Mouse (Mus musculus) monocyte, adult 5-6 weeks (primary cell): Measurements from ENCODE around the gene Il1rapl2. TPM values are rescaled to one million over a fixed set of nuclear protein-coding genes. Genes with fewer than 3 reads are reported as not detected.
"Not testable (repeated sequence)": the region's sequence is repeated elsewhere in the genome, so short reads cannot be mapped to it uniquely, and the experiment has no call there.

Experiments used
- ATAC-seq: fragments of 153-309, 156-312 bp; replicated peaks from 2 replicates; pipeline ENCODE4 v1.8.0; 2017; ENCODE audit warnings: mild to moderate bottlenecking; ENCODE audit not compliant: low TSS enrichment, insufficient number of reproducible peaks, severe bottlenecking, poor library complexity, low FRiP score
- total RNA-seq: library from RNA; stranded (forward); fragments of 200-1000, 200-491, 200-594 nt; gene quantifications from 3 replicates; pipeline ENCODE4 v1.2.3, GENCODE M21; 2017

The Il1rapl2 gene
- total RNA-seq, 1 experiment from 2014 or later, result not detected

DNA sequence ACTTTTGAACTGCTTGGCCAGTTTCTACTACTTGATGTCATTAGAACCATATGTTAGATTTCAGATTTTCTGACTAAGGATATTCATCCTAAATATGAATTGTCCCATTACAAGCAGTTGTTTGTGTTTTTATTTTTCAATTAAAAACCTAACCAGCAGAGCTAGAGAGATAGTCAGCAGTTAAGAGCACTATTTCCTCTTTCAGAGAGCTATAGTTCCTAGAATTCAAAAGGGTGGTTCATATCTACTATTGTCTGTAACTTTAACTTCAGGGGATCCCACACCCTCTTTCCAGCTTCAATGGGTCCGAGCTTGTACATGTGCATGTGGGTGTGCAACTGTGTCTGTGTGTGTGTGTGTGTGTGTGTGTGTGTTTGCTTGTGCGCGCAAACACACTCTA, 472.7 kb downstream of the Il1rapl2 start:
- no peak for ATAC-seq

DNA sequence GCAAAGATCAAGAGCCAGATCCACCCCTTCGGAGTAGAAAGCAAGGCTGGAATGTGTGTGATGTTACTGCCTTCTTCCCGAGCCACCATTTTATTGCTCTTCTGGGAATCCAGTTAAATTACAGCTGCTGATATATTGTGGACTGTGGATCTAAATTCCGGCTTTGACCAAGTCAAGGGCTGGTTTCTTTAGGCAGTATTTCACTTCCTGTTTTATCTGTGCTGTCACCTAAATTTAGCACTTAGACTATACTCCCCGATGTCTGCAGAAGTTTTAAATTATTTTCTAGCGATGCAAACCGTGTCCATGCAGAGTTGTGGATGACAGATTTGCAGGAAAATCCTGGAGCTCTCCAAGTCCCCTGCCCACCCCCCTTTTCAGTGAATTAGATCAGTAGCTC, 533.5 kb downstream of the Il1rapl2 start:
- ATAC-seq, result no peak

DNA sequence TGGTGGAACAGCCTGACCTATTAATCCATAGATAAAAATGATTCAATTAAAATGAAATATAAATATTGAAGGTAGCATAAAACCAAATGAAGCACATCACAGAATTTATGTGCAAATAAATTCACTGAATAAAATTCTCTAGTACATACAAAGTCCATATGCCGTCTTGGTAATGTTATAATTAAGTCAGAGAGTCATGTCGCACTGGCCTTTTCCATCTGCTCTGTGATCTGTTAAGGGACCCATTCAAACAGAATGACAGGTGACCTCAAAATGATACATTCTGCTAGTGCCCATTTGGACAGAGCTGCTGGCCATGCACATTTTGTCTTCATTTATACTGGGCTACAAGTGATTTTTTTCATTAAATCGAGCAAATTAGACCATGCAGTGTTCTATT, 534.3 kb downstream of the Il1rapl2 start:
- no peak for ATAC-seq

DNA sequence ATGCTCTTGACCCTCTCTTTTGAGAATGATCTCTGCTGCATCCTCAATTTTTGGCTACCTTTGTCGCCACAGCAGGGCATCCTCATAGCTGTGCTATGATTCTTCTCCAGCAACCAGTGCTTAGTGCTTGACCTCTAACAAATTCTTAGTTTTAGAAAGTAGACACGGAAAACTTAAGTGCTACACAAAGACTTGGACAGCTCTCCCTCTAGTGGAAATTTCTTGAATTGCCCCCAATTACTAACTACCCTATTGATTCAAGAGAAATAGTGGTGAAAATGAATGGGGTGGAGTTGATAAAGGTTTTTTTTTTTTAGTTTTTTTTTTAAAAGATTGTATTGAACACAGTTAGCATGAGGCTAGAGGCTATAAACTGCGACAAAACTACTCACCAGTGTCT, 599.7 kb downstream of the Il1rapl2 start:
- ATAC-seq, result no peak

DNA sequence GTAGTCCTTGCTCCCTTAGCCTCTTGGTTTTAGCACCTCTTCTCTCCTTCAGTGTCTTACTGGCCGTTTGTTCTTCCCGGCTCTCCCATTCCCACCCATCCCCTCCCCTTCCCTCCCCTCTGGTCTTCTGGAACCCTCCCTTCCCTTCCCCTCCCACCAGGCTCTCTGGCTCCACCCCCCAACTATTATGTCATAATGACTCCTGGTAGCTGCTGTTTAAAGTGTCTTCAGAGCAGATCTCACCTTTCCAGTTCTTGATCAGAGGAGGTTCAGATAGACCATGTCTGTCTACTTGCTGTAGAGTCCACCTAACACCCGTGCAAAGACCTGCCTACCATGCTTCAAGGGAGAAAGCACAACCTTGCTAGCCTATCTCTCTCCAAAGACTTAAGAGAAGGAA, 639.1 kb downstream of the Il1rapl2 start, which contains the start of gene Tex13a:
Gene Tex13a (minus strand): TSS at position 101 of the 400 bp plus-strand sequence.
- ATAC-seq, result no peak

DNA sequence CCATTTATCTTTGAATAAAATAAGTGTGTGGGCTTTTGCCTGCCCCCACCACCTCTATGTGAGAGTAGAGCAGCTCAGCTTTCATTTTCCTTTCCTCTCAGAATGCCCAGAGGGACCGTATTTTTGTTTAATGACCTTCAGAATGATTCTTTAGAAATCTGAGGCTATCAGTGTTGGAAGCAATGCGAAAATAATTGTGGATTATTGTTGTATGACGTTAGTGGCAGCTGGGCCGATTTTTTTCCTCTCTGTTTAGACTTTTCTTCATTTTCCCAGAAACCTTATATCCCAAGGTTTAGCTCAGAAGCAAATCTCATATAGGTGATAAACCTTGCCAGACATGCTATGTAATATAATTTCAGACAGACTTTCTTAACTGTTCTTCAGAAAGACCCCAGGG, 664.2 kb downstream of the Il1rapl2 start:
- ATAC-seq, result no peak

DNA sequence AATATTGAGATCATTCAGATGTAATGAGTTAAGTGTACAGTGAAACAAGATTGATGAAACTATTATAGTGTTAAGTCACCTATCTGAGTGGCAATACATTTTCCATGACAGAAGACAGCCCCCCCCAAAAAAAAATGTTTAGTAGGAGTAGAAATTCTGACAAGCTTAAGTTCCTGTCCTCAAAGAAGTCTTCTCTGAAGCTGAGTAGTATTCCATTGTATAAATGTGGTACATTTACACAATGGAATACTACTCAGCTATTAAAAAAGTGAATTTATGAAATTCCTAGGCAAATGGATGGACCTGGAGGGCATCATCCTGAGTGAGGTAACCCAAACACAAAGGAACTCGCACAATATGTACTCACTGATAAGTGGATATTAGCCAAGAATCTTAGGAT, 778.3 kb downstream of the Il1rapl2 start:
- not testable (repeated sequence) for ATAC-seq

DNA sequence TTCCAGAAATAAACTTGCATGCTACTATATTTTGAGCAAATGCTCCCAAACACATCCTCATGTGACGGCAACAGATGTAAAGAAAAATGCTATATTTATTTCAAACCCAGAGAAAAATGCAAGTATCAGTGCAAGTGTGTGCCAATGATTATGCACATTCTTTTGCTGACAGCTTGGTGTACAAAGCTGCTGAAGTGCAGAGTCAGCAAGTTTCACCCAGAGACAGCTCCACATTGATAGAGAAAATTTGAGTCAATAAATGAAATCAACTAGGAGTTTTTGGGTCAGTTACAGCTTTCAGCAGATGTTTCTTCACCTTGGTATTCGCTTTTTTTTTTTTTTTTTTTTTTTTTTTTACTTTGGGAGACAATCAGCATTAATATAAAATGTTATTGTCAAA, 863.4 kb downstream of the Il1rapl2 start:
- no peak for ATAC-seq

DNA sequence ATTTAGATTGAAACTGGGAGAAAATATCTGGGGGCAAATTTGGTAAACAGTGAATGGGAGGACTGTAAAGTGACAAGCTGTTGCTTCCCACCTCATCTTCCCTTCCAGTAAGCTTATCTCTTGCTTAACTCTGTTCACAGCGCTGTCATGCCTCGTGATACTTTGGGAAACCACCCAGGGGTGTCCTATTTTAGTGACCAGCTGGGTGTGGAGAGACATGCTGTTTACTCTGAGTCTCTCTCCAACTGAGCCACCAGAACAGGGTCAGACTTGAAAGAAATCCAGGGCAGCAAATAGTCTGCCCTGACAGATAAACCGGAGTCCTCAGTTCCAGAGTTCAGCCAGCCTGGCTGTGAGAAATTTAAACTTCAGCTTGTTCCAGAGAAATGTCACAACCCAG, 867.5 kb downstream of the Il1rapl2 start:
- ATAC-seq, result no peak

DNA sequence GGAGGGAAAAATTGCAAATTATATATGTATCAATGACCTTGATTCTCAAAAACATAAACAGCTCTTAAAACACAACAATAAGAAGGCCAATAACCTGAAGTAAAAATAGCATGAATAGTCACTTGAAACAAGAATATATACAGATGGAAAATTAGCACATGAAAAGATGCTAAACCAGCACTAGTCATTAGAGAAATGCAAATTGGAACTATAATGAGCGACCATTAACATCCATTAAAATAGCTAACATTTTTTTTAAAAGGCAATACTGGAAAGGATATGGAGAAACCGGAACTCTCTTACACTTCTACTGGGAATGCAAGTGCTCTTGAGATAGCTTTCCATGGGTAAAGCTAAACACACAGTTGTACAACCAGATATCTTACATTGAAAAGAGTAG, 879.4 kb downstream of the Il1rapl2 start:
- ATAC-seq, result no peak

DNA sequence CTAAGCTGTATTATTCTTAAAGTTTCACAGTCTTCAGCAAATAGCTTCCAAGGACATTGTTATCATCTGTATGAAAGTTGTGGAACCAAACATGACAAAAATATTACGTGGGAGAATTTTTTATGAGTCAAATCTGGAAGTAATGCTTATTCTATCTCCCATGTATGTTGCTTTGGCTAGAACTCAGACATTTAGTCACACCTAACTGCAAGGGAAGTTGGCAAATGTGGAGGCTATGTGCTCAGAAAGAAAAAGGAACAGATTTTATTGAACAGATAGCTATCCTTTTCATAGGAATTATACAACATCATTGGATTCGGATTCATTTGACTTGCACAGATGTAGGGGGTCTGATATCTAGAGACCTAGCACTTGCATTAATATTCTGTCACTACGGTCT, 908.1 kb downstream of the Il1rapl2 start:
- ATAC-seq, result no peak

DNA sequence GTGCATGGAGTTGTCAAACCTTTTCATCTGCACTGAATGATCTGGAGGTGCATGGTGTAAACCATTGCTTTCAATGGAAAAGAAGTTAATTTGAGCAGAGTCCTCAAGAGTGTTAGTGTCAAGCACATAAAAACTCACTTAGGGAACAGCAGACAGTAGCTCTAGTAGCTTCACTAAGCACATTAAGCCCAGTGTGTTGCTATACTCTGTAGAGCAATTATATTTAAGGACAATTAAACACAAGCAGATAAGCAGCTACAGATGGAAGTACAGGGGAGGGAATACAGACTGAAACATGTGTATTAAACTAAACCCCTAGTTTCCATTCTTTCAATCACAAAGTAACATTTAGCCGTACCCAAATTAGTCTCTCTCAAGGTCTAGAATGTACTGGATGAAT, 930.1 kb downstream of the Il1rapl2 start:
- ATAC-seq, result no peak

DNA sequence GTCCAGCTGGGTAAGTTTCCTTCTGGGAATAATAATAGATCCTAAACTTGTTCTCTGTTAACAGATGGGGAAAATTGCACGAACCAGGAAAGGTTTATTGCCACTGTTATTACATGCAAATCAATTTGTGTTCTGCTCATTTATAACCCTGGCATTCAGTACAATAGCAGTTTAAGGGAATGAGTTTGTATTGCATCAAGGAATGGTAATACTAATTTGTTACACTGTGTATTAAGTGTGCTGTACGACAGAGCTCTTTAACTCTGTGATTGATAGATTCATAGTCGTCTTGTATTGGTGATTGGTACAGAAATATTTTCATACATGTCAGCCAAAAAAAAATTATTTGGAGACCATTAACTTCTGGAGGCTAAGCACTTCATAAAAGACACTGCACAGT, 934.6 kb downstream of the Il1rapl2 start:
- no peak for ATAC-seq

DNA sequence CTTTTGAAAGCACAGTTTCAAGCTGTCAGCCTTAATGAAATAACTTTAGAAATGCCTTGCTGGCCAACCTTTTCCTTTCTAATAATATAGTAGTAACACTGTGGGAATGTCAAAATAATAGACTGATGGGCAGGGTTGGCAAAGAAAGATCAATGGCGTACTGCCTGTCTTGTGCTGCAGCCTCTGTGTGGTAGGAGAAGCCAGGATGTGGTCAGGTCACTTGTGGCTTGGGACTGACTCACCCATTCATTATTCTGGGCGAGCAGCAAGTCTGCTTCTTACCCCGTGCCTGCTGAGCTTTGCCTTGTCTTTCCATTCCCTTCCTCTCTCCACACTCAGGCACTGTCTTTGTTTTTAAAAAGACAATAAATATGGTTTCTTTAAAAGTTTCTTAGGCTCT, 1049.7 kb downstream of the Il1rapl2 start:
- ATAC-seq, result no peak

DNA sequence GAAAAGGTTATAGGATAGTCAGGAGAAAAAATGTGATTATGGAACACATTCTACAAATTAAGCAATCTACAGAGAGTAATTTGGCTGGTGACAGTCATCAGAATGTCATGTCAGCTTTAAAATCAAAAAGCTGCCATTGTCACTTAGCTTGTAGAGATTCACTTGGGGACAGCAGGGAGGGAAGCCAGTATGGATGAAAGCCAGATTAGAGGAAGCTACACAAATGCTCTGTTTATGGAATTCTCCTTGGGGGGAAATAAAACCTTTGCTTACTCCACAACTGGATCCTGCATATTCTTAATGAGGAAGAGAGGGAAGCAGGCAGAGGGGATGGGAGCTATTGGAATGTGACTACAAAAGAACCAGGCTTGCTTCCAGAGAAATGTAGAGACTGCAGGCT, 1054.9 kb downstream of the Il1rapl2 start:
- ATAC-seq, result no peak

DNA sequence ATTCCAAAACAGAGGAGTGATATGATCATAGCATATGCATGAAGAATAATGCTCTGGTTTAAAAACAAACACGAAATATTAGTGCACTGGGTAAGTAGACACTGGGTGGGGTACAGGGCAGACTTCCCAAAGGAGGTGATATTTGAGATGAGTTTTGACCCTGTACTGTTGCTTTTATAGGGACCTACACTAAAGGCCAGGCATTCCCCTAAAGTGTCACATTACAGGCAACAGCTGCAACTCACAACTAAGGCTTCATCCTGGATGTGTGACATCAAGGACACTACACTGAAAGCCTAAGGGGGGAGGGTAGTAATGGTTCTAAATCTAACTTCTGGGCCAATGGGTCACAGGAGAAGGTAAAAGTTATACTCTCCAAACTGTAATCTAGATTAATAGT, 1152.0 kb downstream of the Il1rapl2 start:
- ATAC-seq, result no peak

DNA sequence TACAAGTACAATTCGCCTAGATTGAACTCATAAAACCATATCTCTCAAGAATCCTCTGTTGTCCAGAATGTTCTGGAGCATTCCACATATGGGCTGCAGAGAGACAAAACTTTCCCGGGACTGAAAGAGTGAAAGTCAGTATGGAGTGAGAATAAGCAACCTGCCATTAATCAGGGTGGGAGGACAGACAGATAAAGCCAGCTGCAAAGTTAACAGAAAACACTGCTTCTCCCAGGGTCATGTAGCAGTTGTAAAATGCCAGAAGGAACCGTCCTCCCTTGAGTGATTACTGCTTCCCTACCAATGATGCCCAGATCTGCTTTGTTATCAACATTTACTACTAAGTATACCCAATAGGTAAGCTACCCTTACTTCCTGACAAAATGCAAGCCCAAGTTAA, 1230.5 kb downstream of the Il1rapl2 start:
- no peak for ATAC-seq

DNA sequence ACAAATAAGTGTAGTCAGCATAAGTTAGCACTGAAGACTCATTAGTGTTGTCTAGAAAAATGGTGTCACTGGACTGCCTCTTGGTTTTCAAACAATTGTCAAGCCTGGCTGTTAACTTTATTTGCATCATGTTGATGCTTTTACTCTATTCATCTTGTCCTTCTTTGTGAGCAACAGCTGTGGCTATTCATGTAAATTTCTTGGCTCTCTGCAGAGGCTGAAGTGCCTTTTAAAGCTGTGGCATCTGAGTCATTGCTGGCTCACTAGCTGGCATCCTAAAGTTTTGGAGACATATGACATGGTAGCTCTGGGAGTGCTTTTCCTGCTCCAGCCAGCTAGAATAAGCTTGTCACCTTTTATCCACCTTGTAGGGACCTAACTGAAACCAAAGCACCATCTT, 1261.5 kb downstream of the Il1rapl2 start:
- ATAC-seq, result no peak

DNA sequence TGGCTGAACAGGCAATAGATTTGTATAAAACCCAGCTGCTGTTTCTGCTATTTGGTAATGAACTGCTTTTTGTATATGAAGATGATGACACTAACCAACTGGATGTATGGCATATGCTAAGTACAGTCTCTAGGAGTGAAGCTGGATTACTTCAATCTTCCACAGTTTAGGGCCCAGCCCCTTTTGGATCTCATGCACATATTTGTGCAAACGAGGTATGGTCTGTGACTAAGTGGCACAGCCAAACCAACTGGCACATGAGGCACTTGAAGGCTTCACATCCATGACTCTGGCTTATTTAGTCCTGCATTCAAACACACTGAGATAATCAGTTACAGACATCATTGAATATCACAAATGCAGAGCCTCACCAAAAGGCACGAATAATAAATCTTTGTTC, 1263.5 kb downstream of the Il1rapl2 start:
- no peak for ATAC-seq

DNA sequence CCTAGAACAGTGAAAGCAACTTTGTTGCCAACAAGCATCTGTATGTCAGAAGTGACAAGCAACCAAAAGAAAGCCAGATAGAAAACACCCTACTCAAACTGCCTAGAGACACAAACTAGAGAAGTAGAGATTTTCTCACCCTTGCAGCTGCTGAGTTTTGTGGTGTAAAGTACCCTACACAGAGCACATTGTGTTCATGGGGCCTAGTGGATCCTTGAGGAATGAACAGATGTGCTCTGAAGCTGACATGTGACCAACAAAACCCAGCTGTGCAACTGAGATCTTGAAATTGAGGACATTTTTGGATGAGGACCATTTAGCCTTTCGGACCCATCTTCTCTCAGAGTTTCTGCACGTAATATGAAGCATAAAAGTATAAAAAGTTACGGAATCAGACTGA, 1268.0 kb downstream of the Il1rapl2 start:
- no peak for ATAC-seq
